Mouse (Mus musculus) bone marrow, adult 2 months (tissue): Measurements from ENCODE around the gene Arrdc1. TPM values are rescaled to one million over a fixed set of nuclear protein-coding genes. Genes with fewer than 3 reads are reported as not detected.
"Not testable (repeated sequence)": the region's sequence is repeated elsewhere in the genome, so short reads cannot be mapped to it uniquely, and the experiment has no call there.

Experiments
- H3K27ac ChIP-seq: fragments of 200-500 bp; 2 replicates; pipeline ENCODE4 v1.5.1; 2012; ENCODE audit warnings: low read depth, mild to moderate bottlenecking, control low read depth, inconsistent platforms, low read length; ENCODE audit not compliant: control insufficient read depth, poor library complexity, insufficient read depth
- H3K4me1 ChIP-seq: fragments of 200-500 bp; 2 replicates; pipeline ENCODE4 v1.6.1; 2011; ENCODE audit warnings: low read length; ENCODE audit not compliant: control insufficient read depth, insufficient read depth
- H3K4me3 ChIP-seq: fragments of 200-500 bp; replicated peaks from 2 replicates; pipeline ENCODE3; 2011; ENCODE audit warnings: mild to moderate bottlenecking, low read depth, low read length, control low read depth; ENCODE audit not compliant: control insufficient read depth
- CTCF ChIP-seq: fragments of 200-500 bp; IDR thresholded peaks from 2 replicates; pipeline ENCODE4 v1.5.1; 2011; ENCODE audit warnings: low read length, control low read depth; ENCODE audit not compliant: control insufficient read depth, insufficient read depth
- POLR2A ChIP-seq: fragments of 200-500 bp; IDR thresholded peaks from 2 replicates; pipeline ENCODE4 v1.6.1; 2011; ENCODE audit warnings: low read depth, mild to moderate bottlenecking, control low read depth, low read length, borderline replicate concordance; ENCODE audit not compliant: control insufficient read depth
- WGBS: fragments of 180-500 bp; shearing (Covaris S2); methylation state at CpG from one replicate; pipeline ENCODE4 v1.1.7; 2018; 5-methylcytosine and 5-hydroxymethylcytosine counted together
- polyA plus RNA-seq: library from polyadenylated mRNA; stranded (reverse); fragments of >200 nt; gene quantifications from 2 replicates; pipeline ENCODE4 v1.2.4, GENCODE M21; 2011; ENCODE audit warnings: low replicate concordance; ENCODE audit not compliant: missing spikeins, insufficient read depth, insufficient read length

Gene Arrdc1
- 77.0 and 140 TPM in 2 replicates for polyA plus RNA-seq

- TF ChIP-seq POLR2A (peak; percentile 80), CTCF (peak; percentile 55)
- Histone ChIP-seq H3K27ac (peak within 1 kb of the TSS; percentile 97), H3K4me3 (peak within 1 kb of the TSS; percentile 73), H3K4me1 (peaks cover 2% of the 10 kb centered on the region; the same call in 1 of the 2 replicates)
- under 1% methylated on average over 48 of the region's 49 CpGs for WGBS
Observed at GRCm38 (mm10) chr2:24935057-24935796, at the start of gene Arrdc1. Gene Arrdc1 (minus strand): TSS chr2:24935252.

- peak overlapping the region; percentile 41 for H3K4me3 ChIP-seq
- TF ChIP-seq CTCF (no peak), POLR2A (no peak; the same call in 1 of the 2 replicates)
- peak overlapping the region; percentile 13; the same call in 1 of the 2 replicates for H3K27ac ChIP-seq
- WGBS = 27% methylated on average over 5 of the region's 5 CpGs
- H3K4me1 ChIP-seq = no peaks in the 10 kb centered on the region
Observed at GRCm38 (mm10) chr2:24976960-24977359, 41.9 kb upstream of the Arrdc1 start.

- Histone ChIP-seq H3K27ac (peak within 1 kb of the TSS; percentile 91), H3K4me3 (peak within 1 kb of the TSS; percentile 76), H3K4me1 (no peaks in the 10 kb centered on the region)
- TF ChIP-seq POLR2A (no peak; the same call in 1 of the 2 replicates), CTCF (no peak; the same call in 1 of the 2 replicates)
- WGBS = 0% methylated on average over 16 of the region's 16 CpGs
Observed at GRCm38 (mm10) chr2:24975704-24976297, 40.7 kb upstream of the Arrdc1 start, which contains the start of gene Pnpla7. Gene Pnpla7 (plus strand): TSS chr2:24976033.

- Histone ChIP-seq H3K4me3 (peak within 1 kb of the TSS; percentile 76), H3K27ac (peak within 1 kb of the TSS; percentile 91), H3K4me1 (no peaks in the 10 kb centered on the region)
- peak; percentile 88 for TF ChIP-seq POLR2A
- no peak; the same call in 1 of the 2 replicates for TF ChIP-seq CTCF
- under 1% methylated on average over 64 of the region's 64 CpGs for WGBS
Observed at GRCm38 (mm10) chr2:24974906-24975703, 40.1 kb upstream of the Arrdc1 start, which contains the start of gene Mrpl41. Gene Mrpl41 (minus strand): TSS chr2:24975098.

- peak overlapping the region; percentile 76 for H3K4me3 ChIP-seq
- peak overlapping the region; percentile 91 for H3K27ac ChIP-seq
- WGBS = 1% methylated on average over 17 of the region's 17 CpGs
- H3K4me1 ChIP-seq = not testable (repeated sequence)
Observed at GRCm38 (mm10) chr2:24974452-24974851, 39.4 kb upstream of the Arrdc1 start.

GRCm38 (mm10) chr2:24970386-24970785 lies 35.3 kb upstream of the Arrdc1 start:
- Histone ChIP-seq H3K4me1 (no peaks in the 10 kb centered on the region), H3K4me3 (no peak overlapping the region), H3K27ac (no peak overlapping the region)
- TF ChIP-seq POLR2A (no peak), CTCF (no peak)
- WGBS = 40% methylated on average over 4 of the region's 4 CpGs

- peak; percentile 81; the same call in 1 of the 2 replicates for TF ChIP-seq POLR2A
- peak; percentile 93 for TF ChIP-seq CTCF
- under 1% methylated on average over 28 of the region's 28 CpGs for WGBS
- Histone ChIP-seq H3K4me1 (no peaks in the 10 kb centered on the region), H3K27ac (0 out of 2 replicates have a peak within 1 kb of the TSS, but pooled peaks have one; percentile 0), H3K4me3 (peak within 1 kb of the TSS; percentile 87)
Observed at GRCm38 (mm10) chr2:24962304-24963000, 27.4 kb upstream of the Arrdc1 start, which contains the start of gene Dph7. Gene Dph7 (plus strand): TSS chr2:24962400.

- Histone ChIP-seq H3K27ac (no peak overlapping the region), H3K4me1 (no peaks in the 10 kb centered on the region), H3K4me3 (no peak overlapping the region)
- TF ChIP-seq CTCF (peak; percentile 64), POLR2A (no peak)
- WGBS = 56% methylated on average over 3 of the region's 3 CpGs
Observed at GRCm38 (mm10) chr2:24960910-24961309, 25.9 kb upstream of the Arrdc1 start.
